Mouse (Mus musculus): ENCODE data around the gene Scarf2. TPM values are rescaled to one million over a fixed set of nuclear protein-coding genes. Genes with fewer than 3 reads are reported as not detected.

Gene Scarf2
- polyA plus RNA-seq, 1 experiment = 41.0 TPM

GRCm38 (mm10) chr16:17851331-17851730 is 54.2 kb downstream of the Scarf2 start:
- 96% methylated on average over 5 of the region's 5 CpGs for WGBS
- Histone ChIP-seq H3K36me3 (ENCODE audit: control insufficient read depth, insufficient read depth, low read length) (peaks cover 76% of the 10 kb centered on the region), H3K27ac (ENCODE audit: control insufficient read depth, insufficient read depth, low read length) (no peak overlapping the region), H3K27me3 (ENCODE audit: control insufficient read depth, insufficient read depth, low read length) (no peaks in the 10 kb centered on the region), H3K4me3 (ENCODE audit: control insufficient read depth, insufficient read depth, low read length) (no peak overlapping the region), H3K4me1 (replicated peaks; ENCODE audit: control insufficient read depth, insufficient read depth, low read length) (no peaks in the 10 kb centered on the region)
- DNase-seq = no peak
- TF ChIP-seq CTCF (IDR thresholded peaks at IDR 0.05; ENCODE audit: borderline replicate concordance, control insufficient read depth, extremely low read depth, insufficient read depth, low read length, poor library complexity) (no peak), POLR2A (IDR thresholded peaks at IDR 0.05; ENCODE audit: control insufficient read depth, extremely low read depth, insufficient read depth, low read length, poor library complexity) (no peak)

GRCm38 (mm10) chr16:17851860-17852259 is 54.8 kb downstream of the Scarf2 start:
- Histone ChIP-seq H3K4me3 (ENCODE audit: control insufficient read depth, insufficient read depth, low read length) (no peak overlapping the region), H3K36me3 (ENCODE audit: control insufficient read depth, insufficient read depth, low read length) (peaks cover 76% of the 10 kb centered on the region), H3K27ac (ENCODE audit: control insufficient read depth, insufficient read depth, low read length) (no peak overlapping the region), H3K4me1 (replicated peaks; ENCODE audit: control insufficient read depth, insufficient read depth, low read length) (no peaks in the 10 kb centered on the region), H3K27me3 (ENCODE audit: control insufficient read depth, insufficient read depth, low read length) (no peaks in the 10 kb centered on the region)
- TF ChIP-seq POLR2A (IDR thresholded peaks at IDR 0.05; ENCODE audit: control insufficient read depth, extremely low read depth, insufficient read depth, low read length, poor library complexity) = no peak
- no peak for DNase-seq
- WGBS = 98% methylated on average over 1 of the region's 1 CpGs

- DNase-seq = no peak
- TF ChIP-seq POLR2A (IDR thresholded peaks at IDR 0.05; ENCODE audit: control insufficient read depth, extremely low read depth, insufficient read depth, low read length, poor library complexity) = no peak
- TF ChIP-seq CTCF (IDR thresholded peaks at IDR 0.05; ENCODE audit: borderline replicate concordance, control insufficient read depth, extremely low read depth, insufficient read depth, low read length, poor library complexity) = no peak
- H3K27ac ChIP-seq (ENCODE audit: control insufficient read depth, insufficient read depth, low read length) = no peak overlapping the region
- H3K4me1 ChIP-seq (replicated peaks; ENCODE audit: control insufficient read depth, insufficient read depth, low read length) = no peaks in the 10 kb centered on the region
- H3K4me3 ChIP-seq (ENCODE audit: control insufficient read depth, insufficient read depth, low read length) = no peak overlapping the region
- 97% methylated on average over 2 of the region's 2 CpGs for WGBS
- peaks cover 80% of the 10 kb centered on the region for H3K36me3 ChIP-seq (ENCODE audit: control insufficient read depth, insufficient read depth, low read length)
- no peaks in the 10 kb centered on the region for H3K27me3 ChIP-seq (ENCODE audit: control insufficient read depth, insufficient read depth, low read length)
Observed at GRCm38 (mm10) chr16:17853263-17853662, 56.2 kb downstream of the Scarf2 start.

- H3K27ac ChIP-seq (ENCODE audit: control insufficient read depth, insufficient read depth, low read length) = no peak overlapping the region
- no peak for DNase-seq
- H3K4me3 ChIP-seq (ENCODE audit: control insufficient read depth, insufficient read depth, low read length) = no peak overlapping the region
- no peaks in the 10 kb centered on the region for H3K27me3 ChIP-seq (ENCODE audit: control insufficient read depth, insufficient read depth, low read length)
- no peak for TF ChIP-seq POLR2A (IDR thresholded peaks at IDR 0.05; ENCODE audit: control insufficient read depth, extremely low read depth, insufficient read depth, low read length, poor library complexity)
- TF ChIP-seq CTCF (IDR thresholded peaks at IDR 0.05; ENCODE audit: borderline replicate concordance, control insufficient read depth, extremely low read depth, insufficient read depth, low read length, poor library complexity) = no peak
- peaks cover 59% of the 10 kb centered on the region for H3K36me3 ChIP-seq (ENCODE audit: control insufficient read depth, insufficient read depth, low read length)
- H3K4me1 ChIP-seq (replicated peaks; ENCODE audit: control insufficient read depth, insufficient read depth, low read length) = no peaks in the 10 kb centered on the region
- WGBS = 96% methylated on average over 7 of the region's 7 CpGs
Observed at GRCm38 (mm10) chr16:17857157-17857556, 60.1 kb downstream of the Scarf2 start.

Other genes with a start within 250 kb of the Scarf2 start
- gene Lrrc74b, start 236.0 kb upstream of the Scarf2 start, polyA plus RNA-seq (2012; rRNA removed) = 0.10 and 0.11 TPM in 2 replicates
- gene P2rx6, start 235.4 kb upstream of the Scarf2 start, polyA plus RNA-seq (2012; rRNA removed) = 1.6 and 1.8 TPM in 2 replicates
- 5.0 and 6.5 TPM in 2 replicates for gene Slc7a4, start 214.1 kb upstream of the Scarf2 start, polyA plus RNA-seq (2012; rRNA removed)
- 134 and 144 TPM in 2 replicates for gene Smpd4, start 177.9 kb upstream of the Scarf2 start, polyA plus RNA-seq (2012; rRNA removed)
- gene Ccdc74a, start 150.8 kb upstream of the Scarf2 start, polyA plus RNA-seq (2012; rRNA removed) = 0.50 and 0.61 TPM in 2 replicates
- gene Med15, start 64.4 kb upstream of the Scarf2 start, polyA plus RNA-seq (2012; rRNA removed) = 286 and 308 TPM in 2 replicates
- 72.7 and 75.1 TPM in 2 replicates for gene Klhl22, start 37.7 kb upstream of the Scarf2 start, polyA plus RNA-seq (2012; rRNA removed)
- gene B830017H08Rik, start 35.8 kb downstream of the Scarf2 start, polyA plus RNA-seq (2012; rRNA removed) = not detected in 2 replicates
- gene Car15, start 41.1 kb downstream of the Scarf2 start, polyA plus RNA-seq (2012; rRNA removed) = 22.4 and 27.4 TPM in 2 replicates
- 4.1 and 4.9 TPM in 2 replicates for gene Gm20518, start 94.4 kb downstream of the Scarf2 start, polyA plus RNA-seq (2012; rRNA removed)
- gene Tssk1, start 96.9 kb downstream of the Scarf2 start, polyA plus RNA-seq (2012; rRNA removed) = 0.06 and 0.12 TPM in 2 replicates
- 214 and 215 TPM in 2 replicates for gene Dgcr2, start 101.3 kb downstream of the Scarf2 start, polyA plus RNA-seq (2012; rRNA removed)
- gene Tssk2, start 101.4 kb downstream of the Scarf2 start, polyA plus RNA-seq (2012; rRNA removed) = 0.35 TPM in 1 of 2 replicates, not detected in the other
- 45.5 and 48.9 TPM in 2 replicates for gene Ess2, start 114.1 kb downstream of the Scarf2 start, polyA plus RNA-seq (2012; rRNA removed)
- 0.10 and 0.13 TPM in 2 replicates for gene Gsc2, start 117.8 kb downstream of the Scarf2 start, polyA plus RNA-seq (2012; rRNA removed)
- gene Slc25a1, start 130.9 kb downstream of the Scarf2 start, polyA plus RNA-seq (2012; rRNA removed) = 126 and 151 TPM in 2 replicates
- gene Vpreb2, start 183.1 kb downstream of the Scarf2 start, polyA plus RNA-seq (2012; rRNA removed) = 0.49 TPM in 1 of 2 replicates, not detected in the other

All from thymus, adult 2 months (tissue).